Mouse (Mus musculus) c-Kit-positive CD71-positive TER-119-positive erythroid progenitor cells, embryonic 14.5 days (primary cell): ENCODE data around the gene Pappa2.

ENCODE experiments used
- DNase-seq: peaks from one replicate; pipeline ENCODE4 v3.0.0-alpha.2; 2013; ENCODE audit warnings: low spot score

The Pappa2 gene

DNA sequence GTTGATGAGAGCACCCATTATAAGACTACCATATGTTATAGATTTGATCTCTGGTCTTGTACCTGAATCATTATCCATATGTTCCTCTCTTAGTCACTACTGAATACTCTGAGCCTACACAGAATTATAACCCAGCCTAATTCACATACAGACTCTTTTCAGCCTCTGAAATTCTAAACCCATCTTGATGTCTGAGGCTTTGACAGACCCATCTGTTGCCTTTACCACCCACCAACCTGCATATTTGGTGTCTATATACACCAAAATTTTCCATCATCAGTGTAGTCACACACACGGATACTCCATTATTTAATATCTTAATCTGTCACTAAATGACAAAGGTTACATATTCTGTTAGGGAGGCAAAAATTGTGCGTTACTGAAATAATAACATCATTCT lies 69.6 kb downstream of the Pappa2 start:
- no peak for DNase-seq

DNA sequence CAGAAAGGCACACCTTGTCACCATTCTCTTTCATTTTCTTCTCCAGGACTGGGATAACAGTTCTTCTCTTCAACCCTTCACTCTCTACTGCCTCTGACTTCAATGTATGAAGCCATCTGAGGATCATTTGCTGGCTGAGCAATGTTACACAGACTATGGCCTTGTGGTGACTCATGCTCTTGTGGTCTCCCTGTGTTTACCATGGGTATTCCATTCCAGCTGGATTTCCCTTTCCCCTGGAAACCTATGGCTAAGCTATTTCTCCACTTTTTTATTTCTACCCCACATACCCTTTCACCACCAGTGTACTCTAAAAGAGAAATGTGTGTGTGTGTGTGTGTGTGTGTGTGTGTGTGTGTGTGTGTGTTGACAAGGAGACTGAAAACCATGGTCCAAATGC lies 83.0 kb downstream of the Pappa2 start:
- DNase-seq = no peak

DNA sequence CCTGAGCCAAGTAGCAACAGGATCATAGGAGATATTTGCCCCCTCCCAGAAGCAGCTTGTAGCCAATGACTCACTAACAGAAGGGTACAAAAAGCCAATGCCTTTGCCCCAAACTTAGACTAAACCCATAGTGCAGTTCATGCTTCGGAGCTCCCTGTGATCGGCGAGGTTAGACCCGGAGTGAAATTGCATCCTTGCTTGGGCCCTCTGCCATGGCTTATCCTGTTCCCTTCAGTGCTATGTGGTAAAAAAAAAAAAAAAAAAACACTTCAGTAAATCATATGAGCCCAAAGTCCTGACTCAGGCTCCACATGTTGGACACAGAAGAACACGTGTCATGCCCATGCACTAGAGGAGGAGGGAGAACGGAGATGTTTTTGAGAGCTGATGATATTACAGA lies 85.8 kb downstream of the Pappa2 start:
- no peak for DNase-seq

DNA sequence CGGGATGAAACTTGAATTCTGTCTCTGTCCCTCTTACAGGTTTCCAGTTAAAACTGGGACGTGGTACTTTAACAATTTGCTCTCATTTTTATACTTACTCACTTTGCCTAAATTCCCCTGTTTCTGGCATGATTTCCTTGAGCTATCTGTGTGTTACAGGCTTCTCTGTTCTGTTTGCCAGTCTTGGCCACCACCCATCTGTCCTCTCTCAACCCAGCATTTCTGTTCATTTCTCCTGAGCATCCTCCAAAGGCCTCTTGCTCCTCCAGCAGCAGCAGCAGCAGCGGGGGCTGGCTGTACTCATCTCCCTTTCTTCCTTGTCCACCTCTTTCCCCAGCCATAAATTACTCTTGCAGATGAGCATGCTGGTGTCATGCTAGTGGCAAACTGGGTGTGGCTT lies 104.8 kb downstream of the Pappa2 start:
- DNase-seq = no peak

DNA sequence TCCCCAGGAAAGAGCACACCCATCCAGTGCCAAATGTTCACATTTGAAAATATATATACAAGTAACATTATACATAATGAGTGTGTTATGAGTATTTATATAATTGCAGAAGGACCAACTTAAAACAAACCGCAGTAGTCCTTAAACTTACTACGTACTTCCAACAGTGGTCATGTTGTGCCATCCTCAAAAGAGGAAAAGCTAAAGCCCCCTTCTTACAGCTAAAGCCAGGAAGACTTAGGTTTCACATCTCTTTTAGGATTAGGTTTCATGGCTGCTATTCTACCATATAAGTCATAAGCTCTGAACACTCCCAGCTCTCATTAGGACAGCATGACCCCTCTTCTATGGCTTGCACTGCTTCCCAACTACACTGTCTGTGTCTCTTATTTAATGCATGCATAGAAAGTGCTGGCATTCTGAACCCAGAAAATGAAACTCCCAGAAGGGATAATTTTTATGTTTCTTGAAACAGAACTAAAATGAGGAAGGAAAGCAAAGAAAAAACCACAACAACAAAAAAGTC lies 105.7 kb downstream of the Pappa2 start:
- DNase-seq = no peak

DNA sequence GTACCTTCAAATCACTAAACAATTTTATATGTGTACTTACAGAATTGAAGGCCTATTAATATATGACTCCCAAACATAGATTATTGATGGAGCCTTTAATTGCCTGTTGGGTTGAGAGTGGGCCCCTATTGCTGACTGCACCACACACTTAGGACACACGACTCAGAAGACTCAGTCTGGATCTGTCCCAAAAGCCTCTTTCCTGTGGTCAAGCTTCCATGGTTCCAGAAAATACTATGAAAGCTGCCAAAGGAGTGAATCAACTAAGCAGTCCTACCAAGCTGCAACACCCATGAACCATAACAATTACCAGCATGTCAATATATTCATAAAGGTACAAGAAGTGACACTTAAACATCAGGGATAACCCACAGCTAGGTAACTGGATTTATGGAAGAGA lies 106.7 kb downstream of the Pappa2 start:
- no peak for DNase-seq

DNA sequence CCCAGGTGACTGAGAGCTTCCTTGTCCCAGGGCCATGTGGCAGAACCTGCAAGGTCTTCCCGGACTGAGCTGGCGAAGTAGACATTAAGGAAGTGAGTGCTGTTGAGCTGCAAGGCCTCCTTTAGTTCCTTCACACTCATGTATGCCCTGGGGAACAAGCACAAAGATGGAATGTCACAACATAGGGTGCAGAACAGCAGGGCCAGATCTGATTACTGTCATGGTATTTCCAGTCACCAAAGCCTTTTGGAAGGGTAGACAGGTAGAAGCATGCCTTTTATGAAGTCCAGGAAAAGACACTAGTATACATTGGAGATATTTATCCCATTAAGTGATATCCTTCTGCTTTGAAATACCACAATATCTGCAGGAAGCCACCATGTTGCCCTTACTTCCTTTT lies 108.9 kb downstream of the Pappa2 start:
- DNase-seq = no peak

DNA sequence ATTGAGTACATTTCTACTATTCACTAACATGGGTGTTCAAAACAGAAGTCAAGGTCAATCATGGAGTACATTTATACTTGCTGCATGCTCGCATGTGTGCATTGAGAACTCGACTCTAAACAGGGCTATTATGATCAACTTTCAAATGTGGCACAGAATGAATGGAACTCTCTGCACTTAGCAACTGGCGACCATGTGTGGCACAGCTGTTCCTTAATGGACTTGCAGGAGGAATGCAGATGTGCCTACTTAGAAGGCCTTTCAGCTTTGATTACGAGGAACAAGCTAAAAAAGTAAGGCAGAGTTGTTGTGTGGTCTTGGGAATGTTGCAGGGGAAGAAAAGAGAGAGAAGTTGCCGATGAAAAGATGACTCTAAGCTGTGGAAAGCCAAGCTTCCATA lies 120.1 kb downstream of the Pappa2 start:
- DNase-seq = no peak

DNA sequence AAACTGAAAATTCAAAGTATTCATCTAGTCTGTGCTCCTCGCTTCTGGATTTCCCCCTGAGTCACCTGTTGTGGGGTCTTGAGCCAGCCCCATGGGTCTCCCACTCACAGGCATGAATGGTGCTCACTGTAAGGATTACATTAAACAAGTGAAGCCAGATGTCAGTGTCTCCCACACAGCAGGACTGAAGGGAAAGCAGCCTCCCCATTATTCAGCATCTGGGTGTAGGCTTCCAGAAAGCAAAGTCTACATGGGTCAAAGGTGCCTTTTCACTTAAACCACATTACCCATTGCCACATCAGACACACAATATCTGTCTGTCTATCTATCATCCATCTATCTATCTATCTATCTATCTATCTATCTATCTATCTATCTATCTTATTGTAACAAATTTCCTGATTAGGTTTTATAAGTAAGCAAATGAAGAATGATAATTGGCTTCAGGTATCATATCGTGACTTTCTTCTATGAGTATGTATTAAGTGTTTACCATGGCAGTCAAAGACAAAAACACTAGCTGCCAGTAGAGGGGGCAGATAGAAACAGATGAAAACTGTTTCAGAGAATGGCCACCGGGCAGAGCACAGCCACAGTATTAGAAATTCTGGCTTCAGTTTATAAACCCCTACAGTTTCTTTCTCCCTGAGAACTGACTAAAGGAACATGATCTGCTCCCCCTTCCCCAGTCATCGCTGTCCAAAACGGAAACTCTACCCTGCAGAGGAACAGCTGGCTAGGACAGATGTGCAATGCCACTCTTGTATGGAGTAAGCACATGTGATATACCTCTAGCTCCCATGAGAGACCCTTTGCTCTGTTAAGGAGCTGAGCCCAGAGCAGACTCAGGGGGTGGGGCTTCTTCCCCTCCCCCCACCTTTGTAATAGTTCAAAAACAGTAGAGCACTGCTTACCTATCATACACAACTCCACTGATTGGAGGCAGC lies 126.1 kb downstream of the Pappa2 start:
- no peak for DNase-seq

DNA sequence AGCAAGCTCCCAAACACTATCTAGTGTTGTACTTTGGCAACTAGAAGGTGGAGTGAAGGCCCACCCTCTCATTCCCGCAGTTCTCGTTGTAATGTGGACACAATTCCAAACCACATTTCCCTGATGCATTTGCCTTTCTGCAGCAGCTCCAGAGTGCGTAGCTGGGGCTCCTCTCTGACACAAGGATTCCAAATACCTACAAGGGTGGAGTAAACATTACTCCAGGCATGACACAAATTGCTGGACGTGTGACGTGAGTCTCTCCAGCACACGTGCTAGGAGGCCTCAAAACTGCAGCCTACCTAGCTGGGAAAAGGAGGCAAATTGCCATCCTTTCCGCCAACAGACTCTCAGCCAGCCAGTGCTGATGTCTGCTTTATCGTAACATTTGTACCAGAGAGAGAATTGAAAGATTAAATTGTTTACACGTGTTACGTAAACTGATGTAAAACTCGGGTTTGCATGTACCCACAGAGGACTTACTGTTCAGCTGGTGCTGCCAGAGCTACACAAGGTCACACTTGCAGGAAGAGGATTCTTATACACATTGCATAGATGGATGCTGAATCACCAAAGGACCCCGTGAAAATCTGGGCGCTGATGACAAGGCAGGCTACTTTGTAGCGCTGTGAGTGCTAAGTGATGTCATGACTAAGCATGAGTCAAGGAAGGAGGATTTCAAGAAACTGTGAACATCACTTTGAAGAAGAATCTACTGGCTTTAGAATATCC lies 127.3 kb downstream of the Pappa2 start:
- no peak for DNase-seq

DNA sequence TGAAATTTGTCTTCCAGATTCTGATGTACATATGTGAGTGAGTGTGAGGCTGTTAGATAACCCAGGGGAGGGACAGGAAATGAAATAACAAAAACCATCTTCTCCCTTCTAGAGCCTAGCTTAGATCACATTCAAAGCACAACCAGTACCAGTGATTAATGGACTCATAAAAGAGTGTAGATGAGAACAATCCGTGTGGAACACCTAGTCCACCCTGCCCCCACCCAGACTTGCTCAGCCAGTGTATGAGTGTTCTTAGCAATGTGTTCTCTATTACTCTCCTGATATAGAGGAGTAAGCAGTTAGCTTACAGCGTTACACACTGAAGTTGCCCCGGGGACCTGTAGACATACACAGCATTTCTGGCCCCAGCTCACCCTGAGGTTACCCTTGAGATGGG lies 129.8 kb downstream of the Pappa2 start:
- no peak for DNase-seq

DNA sequence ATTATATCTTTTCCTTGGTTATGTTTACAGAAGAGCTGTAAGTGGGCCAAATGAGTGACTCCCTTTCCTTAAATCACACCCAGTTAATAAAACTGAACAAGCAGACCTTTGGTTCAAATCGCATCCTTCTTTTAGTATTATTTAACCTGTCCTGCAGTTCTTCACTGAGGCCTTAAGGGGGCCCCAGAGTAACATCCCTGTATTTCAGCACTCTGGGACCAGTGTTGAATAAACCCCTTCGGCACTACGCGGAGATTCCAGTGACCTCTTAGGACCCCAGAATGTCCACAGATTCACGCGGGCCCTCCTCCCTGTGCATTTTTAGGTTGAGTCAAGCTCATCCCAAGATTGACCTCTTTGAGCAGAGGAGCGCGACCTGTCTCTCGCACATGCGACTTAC lies 135.7 kb downstream of the Pappa2 start:
- DNase-seq = no peak

DNA sequence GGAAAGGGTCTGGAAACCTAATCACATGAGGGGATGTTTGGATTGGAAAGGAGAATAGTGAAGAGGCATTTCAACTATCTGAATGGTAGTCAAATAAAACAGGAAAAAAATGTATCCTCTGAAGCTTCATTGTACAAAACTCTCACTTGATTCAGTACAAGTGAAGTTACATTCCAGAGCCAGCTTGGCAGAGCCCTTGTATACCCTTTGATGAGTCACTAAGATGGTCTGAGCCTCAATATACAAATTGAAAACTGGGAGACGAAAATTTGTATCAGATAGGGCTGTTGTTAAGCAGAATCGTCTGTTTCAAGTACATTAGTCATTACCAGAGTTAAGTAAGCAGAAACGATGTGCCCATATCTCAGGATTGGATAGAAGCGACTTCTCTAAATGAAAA lies 143.1 kb downstream of the Pappa2 start:
- DNase-seq = no peak

DNA sequence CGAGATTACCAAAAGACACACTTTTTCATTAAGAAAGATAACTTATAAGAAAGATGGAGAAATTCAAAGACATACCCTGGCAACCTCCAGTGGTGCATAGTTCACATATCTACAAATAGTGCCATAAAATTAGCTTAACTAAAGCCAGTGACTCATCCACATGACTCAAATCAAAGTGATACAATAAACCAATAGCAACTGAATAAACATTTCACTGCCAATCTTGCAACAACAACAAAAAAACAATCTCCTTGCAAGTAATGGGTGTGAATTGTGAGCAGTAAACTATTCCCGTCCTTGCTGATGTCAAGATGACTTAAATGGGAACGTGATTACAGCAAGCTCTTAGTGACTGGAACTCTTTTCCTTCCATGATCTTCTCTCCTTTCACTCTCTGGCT lies 150.1 kb downstream of the Pappa2 start:
- no peak for DNase-seq

DNA sequence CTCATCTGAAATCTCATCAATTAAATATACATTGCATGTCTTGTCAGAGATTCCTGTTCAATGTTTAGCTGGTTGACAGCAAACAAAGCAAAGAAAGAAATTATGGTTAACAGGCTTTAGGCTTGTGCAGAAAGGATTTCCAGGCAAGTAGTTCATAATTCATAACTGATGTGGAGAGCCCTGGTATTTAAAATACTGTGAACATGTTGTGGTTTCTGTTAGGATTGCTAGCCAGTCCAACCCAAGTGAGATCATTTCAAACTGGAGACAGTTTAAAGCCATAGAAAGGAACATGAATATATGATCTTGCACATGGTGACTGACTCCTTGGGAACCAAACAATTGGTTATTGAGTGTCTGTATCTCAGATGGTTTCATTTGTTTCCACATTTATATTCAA lies 152.4 kb downstream of the Pappa2 start:
- no peak for DNase-seq

DNA sequence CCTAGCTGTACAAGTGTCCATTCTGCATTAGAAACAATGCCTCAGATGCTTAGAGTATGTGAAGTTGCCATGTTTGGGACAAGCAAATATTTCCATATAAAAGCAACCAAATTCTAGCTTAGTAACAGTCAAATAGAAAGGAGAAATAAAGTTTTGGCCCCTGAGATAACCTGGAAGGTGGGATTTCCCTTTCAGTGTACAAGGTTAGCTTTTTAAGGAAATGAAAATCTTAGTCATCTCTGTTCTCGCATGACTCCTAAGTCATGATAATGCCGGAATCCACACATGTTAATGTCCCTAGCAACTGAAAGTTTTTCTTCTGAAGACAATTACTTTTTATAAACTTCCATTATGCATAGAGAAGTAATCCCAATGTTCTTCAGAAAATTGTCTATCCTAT lies 160.6 kb downstream of the Pappa2 start:
- DNase-seq = no peak

DNA sequence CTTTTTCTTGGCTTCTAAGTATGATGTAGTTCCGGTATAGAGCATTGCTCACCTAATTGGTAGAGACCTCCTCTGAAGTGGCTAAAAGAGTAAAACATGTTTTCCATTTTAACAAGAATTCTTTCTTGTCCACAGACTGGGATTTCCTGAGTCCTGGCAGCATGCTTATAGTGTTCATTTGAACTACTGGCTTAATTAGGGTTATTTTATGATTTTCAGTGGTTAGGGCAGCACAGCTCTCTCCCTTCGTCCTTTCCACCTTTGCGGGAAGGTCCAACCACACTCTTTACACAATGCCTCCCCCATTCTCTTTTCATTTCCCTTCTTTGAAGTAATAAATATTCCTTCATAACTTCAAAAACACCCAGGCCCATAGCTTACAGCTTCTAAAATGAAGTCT lies 163.8 kb downstream of the Pappa2 start:
- DNase-seq = no peak

DNA sequence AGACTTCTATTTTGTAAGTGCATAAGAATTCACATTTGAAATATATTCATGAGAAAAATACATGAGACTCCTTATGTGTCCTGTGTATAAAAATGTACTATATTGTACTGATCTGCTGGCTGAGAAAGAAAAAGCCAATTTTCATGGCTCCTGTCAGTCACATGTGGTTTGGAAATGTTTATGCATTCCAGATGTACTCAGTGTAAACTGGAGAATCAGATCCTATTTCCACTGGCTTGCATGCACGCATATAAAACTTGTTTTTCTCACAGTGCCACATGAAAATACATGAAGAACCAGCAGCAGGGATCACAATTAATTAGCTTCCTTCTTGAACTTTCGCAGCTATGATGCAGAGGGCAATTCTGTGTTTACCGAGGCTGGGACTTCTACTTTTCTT lies 168.4 kb downstream of the Pappa2 start:
- no peak for DNase-seq

DNA sequence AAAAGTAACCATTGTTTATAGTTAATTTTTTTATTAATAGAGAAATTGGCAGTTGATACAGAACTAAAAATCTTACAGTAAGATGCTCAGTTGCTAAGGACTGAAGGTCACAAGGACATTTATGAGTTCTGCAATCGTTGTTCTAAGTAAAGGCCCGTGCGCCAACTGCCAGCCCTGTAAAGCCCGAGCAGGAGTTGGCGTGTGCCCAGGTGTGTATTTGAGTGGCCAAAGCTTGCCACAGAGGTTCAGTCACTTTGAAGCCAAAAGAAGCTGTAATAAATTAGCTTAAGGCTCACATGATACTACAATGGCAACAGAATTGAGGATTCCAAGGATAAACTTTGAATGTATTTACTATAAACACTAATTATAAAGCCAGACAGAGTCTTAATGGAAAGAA lies 204.8 kb downstream of the Pappa2 start:
- no peak for DNase-seq

DNA sequence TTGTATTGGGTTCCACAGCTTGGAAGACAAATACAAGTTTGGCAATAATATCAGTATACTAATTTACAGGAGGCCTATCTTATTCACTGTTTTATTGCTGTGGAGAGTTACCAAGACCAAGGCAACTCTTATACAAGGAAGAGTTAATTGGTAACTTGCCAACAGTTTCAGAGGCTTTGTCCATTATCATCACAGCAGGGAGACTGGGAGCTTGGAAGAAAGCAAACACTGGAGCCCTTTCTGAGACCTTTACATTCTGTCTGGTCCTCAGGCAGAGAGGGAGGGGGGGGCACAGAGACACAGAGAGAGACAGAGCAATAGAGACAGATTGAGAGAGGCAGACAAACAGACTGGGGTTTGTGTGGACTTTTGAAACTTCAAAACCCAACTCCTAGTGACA lies 207.2 kb downstream of the Pappa2 start:
- DNase-seq = no peak

DNA sequence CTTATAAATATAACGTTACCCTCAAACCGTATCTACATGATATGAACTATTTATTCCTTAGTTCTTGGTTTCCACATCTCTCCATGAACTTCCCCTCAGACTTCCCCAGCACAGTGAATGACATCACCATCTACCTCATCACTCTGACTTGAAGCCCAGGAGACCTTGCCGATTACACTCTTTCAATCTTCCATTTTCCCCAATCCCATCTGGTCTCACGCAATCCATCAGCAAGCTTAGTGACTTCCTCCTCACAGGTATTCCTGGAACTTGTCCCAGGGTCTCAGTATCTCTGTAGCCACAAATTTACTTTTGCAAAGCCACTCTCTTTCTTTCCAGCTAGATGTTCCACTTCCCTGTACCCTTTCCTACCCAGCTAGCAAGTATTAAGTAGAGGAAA lies 209.5 kb downstream of the Pappa2 start:
- no peak for DNase-seq

DNA sequence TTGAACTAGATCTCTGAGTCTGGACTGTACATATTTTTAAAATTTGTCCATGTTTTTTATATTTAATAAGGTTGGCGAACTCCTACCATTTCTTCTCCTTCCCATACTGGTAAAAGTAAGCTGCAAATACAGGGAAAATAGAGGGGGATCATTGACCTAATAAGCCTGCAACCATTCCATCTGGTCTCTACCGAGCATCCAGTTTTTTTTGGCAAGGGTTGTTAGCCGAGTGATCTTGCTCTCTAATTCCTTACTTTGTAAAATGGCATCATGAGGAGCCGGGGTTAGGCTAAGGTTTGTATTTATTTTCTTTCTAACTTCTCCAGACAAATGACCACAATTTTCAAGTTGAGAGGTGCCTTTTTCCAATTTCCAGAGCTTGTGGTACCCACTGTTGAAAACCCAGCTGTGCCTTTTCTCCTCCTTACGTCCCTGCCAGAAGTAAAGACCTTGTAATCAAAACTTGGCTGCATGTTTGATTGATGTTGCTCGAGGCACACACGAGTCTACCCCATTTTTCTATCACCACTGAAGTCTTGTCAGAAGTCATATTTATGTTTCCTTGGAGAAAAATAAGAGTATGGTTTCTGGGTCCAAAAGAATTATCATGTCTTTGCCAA lies 210.1 kb downstream of the Pappa2 start:
- no peak for DNase-seq

DNA sequence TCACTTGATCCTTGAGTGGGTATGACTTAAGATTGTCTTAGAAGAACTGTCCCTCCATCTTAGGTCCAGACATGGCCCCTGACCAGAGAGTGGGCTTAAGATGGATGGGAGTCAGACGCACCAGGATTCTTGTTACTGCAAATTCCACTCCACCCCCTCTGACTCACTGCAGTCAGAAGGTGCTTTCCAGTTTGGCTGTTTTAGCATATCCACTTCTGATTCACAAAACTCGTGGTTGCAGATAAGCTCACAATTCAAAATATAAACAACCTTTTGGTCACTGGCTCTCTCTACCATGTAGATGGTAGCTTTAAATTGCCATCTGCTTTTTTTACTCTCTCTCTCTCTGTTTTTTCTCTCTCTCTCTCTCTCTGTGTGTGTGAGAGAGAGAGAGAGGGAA lies 214.4 kb downstream of the Pappa2 start:
- no peak for DNase-seq
